Mouse (Mus musculus): ENCODE data around the gene Ptpre.

GRCm38 (mm10) chr7:135715166-135715565 lies 177.9 kb downstream of the Ptpre start:
- no peak for TF ChIP-seq CTCF (IDR thresholded peaks at IDR 0.05; ENCODE audit: borderline replicate concordance, extremely low read depth, insufficient read depth, insufficient read length)
- no peak for TF ChIP-seq POLR2A (IDR thresholded peaks at IDR 0.05; ENCODE audit: borderline replicate concordance, extremely low read depth, insufficient read depth, insufficient read length, poor library complexity, severe bottlenecking)

All from brain, embryonic 14.5 days (tissue).